Mouse (Mus musculus) MEL (cell line): ENCODE measurements at regions not wholly inside any gene's neighbourhood (a gene's known extent, or its start where the extent isn't known, plus 50 kb on each side); places are given as distances from the start of the nearest gene placed in this dataset.

Experiments
- DNase-seq: peaks from one replicate; pipeline ENCODE4 v3.0.0; 2011; ENCODE audit warnings: low read depth, low spot score
- H3K27ac ChIP-seq: 2 replicates; pipeline ENCODE4 v1.5.1; 2012; ENCODE audit warnings: low read depth, mild to moderate bottlenecking, control low read depth, low read length, moderate library complexity; ENCODE audit not compliant: control insufficient read depth
- H3K27me3 ChIP-seq, 2 experiments: fragments of 150-350 bp in 1 of 2; sonication (generic) in 1 of 2; 2 replicates each; pipeline ENCODE4 v1.6.1; 2012; ENCODE audit warnings: low read length in 2 of 2, mild to moderate bottlenecking in 2 of 2, improper control_type of control experiment in 1 of 2, moderate library complexity in 1 of 2; ENCODE audit not compliant: insufficient read depth in 2 of 2, control insufficient read depth in 1 of 2
- H3K36me3 ChIP-seq, 2 experiments: 2 replicates each; pipeline ENCODE4 v1.6.1; 2012 to 2014; ENCODE audit warnings: low read length in 2 of 2, improper control_type of control experiment in 1 of 2, inconsistent platforms in 1 of 2, mild to moderate bottlenecking in 1 of 2; ENCODE audit not compliant: insufficient read depth in 2 of 2, control insufficient read depth in 1 of 2
- H3K4me1 ChIP-seq, 2 experiments: fragments of 150-350 bp in 1 of 2; sonication (generic) in 1 of 2; 2 replicates each; pipeline ENCODE4 v1.6.1; 2012; ENCODE audit warnings: low read length in 2 of 2, improper control_type of control experiment in 1 of 2, mild to moderate bottlenecking in 1 of 2; ENCODE audit not compliant: insufficient read depth in 2 of 2, control insufficient read depth in 1 of 2
- H3K4me3 ChIP-seq, 2 experiments: fragments of 150-350 bp in 1 of 2; sonication (generic) in 1 of 2; 2 replicates each; pipeline ENCODE4 v1.5.1; 2012; ENCODE audit warnings: low read depth in 2 of 2, low read length in 2 of 2, mild to moderate bottlenecking in 2 of 2, moderate library complexity in 2 of 2, control low read depth in 1 of 2, improper control_type of control experiment in 1 of 2; ENCODE audit not compliant: control insufficient read depth in 1 of 2, insufficient read depth in 1 of 2
- H3K79me2 ChIP-seq: 2 replicates; pipeline ENCODE4 v1.6.1; 2012; ENCODE audit warnings: mild to moderate bottlenecking, low read length, moderate library complexity; ENCODE audit not compliant: control insufficient read depth, poor library complexity, insufficient read depth
- H3K9ac ChIP-seq: 2 replicates; pipeline ENCODE4 v1.6.1; 2012; ENCODE audit warnings: low read depth, mild to moderate bottlenecking, control low read depth, low read length, moderate library complexity; ENCODE audit not compliant: control insufficient read depth, poor library complexity, severe bottlenecking
- H3K9me3 ChIP-seq: fragments of 150-350 bp; sonication (generic); replicated peaks from 2 replicates; pipeline ENCODE4 v1.6.1; 2012; ENCODE audit warnings: mild to moderate bottlenecking, low read length, improper control_type of control experiment, moderate library complexity; ENCODE audit not compliant: insufficient read depth
- ELF1 ChIP-seq: IDR thresholded peaks from 2 replicates; pipeline ENCODE4 v1.6.1; 2014; ENCODE audit warnings: low read depth, mild to moderate bottlenecking, inconsistent platforms, low read length, improper control_type of control experiment, moderate library complexity
- ETS1 ChIP-seq: IDR thresholded peaks from 2 replicates; pipeline ENCODE4 v1.6.1; 2012; ENCODE audit warnings: low read depth, mild to moderate bottlenecking, inconsistent platforms, low read length, improper control_type of control experiment, moderate library complexity
- GATA1 ChIP-seq: IDR thresholded peaks from 2 replicates; pipeline ENCODE4 v1.6.1; 2011; ENCODE audit warnings: low read depth, low read length, improper control_type of control experiment
- JUND ChIP-seq: IDR thresholded peaks from 2 replicates; pipeline ENCODE4 v1.6.1; 2011; ENCODE audit warnings: low read depth, mild to moderate bottlenecking, improper control_type of control experiment, low read length
- KAT2A ChIP-seq: conservative IDR thresholded peaks from 2 replicates; pipeline ENCODE4 v1.6.1; 2012; ENCODE audit warnings: low read depth, low read length, improper control_type of control experiment, inconsistent platforms
- MAX ChIP-seq: IDR thresholded peaks from 2 replicates; pipeline ENCODE4 v1.6.1; 2011; ENCODE audit warnings: low read length, improper control_type of control experiment
- MYB ChIP-seq: IDR thresholded peaks from 2 replicates; pipeline ENCODE4 v1.6.1; 2011; ENCODE audit warnings: mild to moderate bottlenecking, low read depth, low read length, improper control_type of control experiment
- NELFE ChIP-seq: IDR thresholded peaks from 2 replicates; pipeline ENCODE4 v1.6.1; 2011; ENCODE audit warnings: low read depth, low read length, improper control_type of control experiment
- NRF1 ChIP-seq: IDR thresholded peaks from 2 replicates; pipeline ENCODE4 v1.6.1; 2014; ENCODE audit warnings: low read depth, mild to moderate bottlenecking, inconsistent platforms, low read length, improper control_type of control experiment, moderate library complexity; ENCODE audit not compliant: poor library complexity, insufficient read depth, severe bottlenecking
- POLR2A ChIP-seq, 2 experiments: IDR thresholded peaks; 2 replicates each; pipeline ENCODE4 v1.6.1; 2011 to 2012; ENCODE audit warnings: low read length in 2 of 2, mild to moderate bottlenecking in 2 of 2, control low read depth in 1 of 2, improper control_type of control experiment in 1 of 2, low read depth in 1 of 2, moderate library complexity in 1 of 2; ENCODE audit not compliant: control insufficient read depth in 1 of 2, insufficient read depth in 1 of 2, poor library complexity in 1 of 2
- POLR2AphosphoS2 ChIP-seq: IDR thresholded peaks from 2 replicates; pipeline ENCODE4 v1.6.1; 2011; ENCODE audit warnings: low read length, improper control_type of control experiment
- RAD21 ChIP-seq: IDR thresholded peaks from 2 replicates; pipeline ENCODE4 v1.6.1; 2011; ENCODE audit warnings: mild to moderate bottlenecking, low read depth, low read length, improper control_type of control experiment
- RCOR1 ChIP-seq: IDR thresholded peaks from 2 replicates; pipeline ENCODE4 v1.6.1; 2012; ENCODE audit warnings: low read depth, mild to moderate bottlenecking, inconsistent platforms, low read length, improper control_type of control experiment
- SIN3A ChIP-seq: IDR thresholded peaks from 2 replicates; pipeline ENCODE4 v1.6.1; 2012; ENCODE audit warnings: low read length, improper control_type of control experiment, inconsistent platforms
- TAL1 ChIP-seq: IDR thresholded peaks from 2 replicates; pipeline ENCODE4 v1.6.1; 2012; ENCODE audit warnings: mild to moderate bottlenecking, inconsistent platforms, low read length, moderate library complexity, mixed read lengths
- TBP ChIP-seq: IDR thresholded peaks from 2 replicates; pipeline ENCODE4 v1.8.0; 2011; ENCODE audit warnings: low read depth, low read length, improper control_type of control experiment
- TCF12 ChIP-seq: IDR thresholded peaks from 2 replicates; pipeline ENCODE4 v1.6.1; 2014; ENCODE audit warnings: low read depth, mild to moderate bottlenecking, inconsistent platforms, low read length, improper control_type of control experiment, moderate library complexity
- ZKSCAN1 ChIP-seq: IDR thresholded peaks from 2 replicates; pipeline ENCODE4 v1.6.1; 2012; ENCODE audit warnings: low read depth, mild to moderate bottlenecking, inconsistent platforms, low read length, improper control_type of control experiment, moderate library complexity
- ZNF384 ChIP-seq: IDR thresholded peaks from 2 replicates; pipeline ENCODE4 v1.6.1; 2012; ENCODE audit warnings: low read depth, mild to moderate bottlenecking, inconsistent platforms, low read length, improper control_type of control experiment

- no peak for TF ChIP-seq ZKSCAN1
- no peak for TF ChIP-seq SIN3A
- H3K4me3 ChIP-seq: no peak overlapping the region
- H3K9me3 ChIP-seq: no peaks in the 10 kb centered on the region
- H3K4me1 ChIP-seq: no peaks in the 10 kb centered on the region
- DNase-seq: no peak
- no peaks in the 10 kb centered on the region for H3K79me2 ChIP-seq
- no peak overlapping the region for H3K9ac ChIP-seq
- H3K27me3 ChIP-seq: no peaks in the 10 kb centered on the region
- no peak overlapping the region for H3K27ac ChIP-seq
- no peaks in the 10 kb centered on the region for H3K36me3 ChIP-seq
These were observed 78.2 kb upstream of the Dkk2 start for GRCm38 (mm10) chr3:132006912-132007311.

- no peaks in the 10 kb centered on the region for H3K36me3 ChIP-seq
- no peaks in the 10 kb centered on the region for H3K4me1 ChIP-seq
- TF ChIP-seq MAX (no peak), RAD21 (no peak), TAL1 (no peak), TBP (no peak), NELFE (no peak), ETS1 (no peak), KAT2A (no peak), NRF1 (no peak), ZNF384 (no peak), JUND (no peak)
- H3K9me3 ChIP-seq: no peaks in the 10 kb centered on the region
- no peaks in the 10 kb centered on the region for H3K79me2 ChIP-seq
- H3K27me3 ChIP-seq: no peaks in the 10 kb centered on the region
- H3K4me3 ChIP-seq: no peak overlapping the region
- H3K27ac ChIP-seq: no peak overlapping the region
- no peak for DNase-seq
- no peak overlapping the region for H3K9ac ChIP-seq
These were observed 77.7 kb upstream of the Dkk2 start for GRCm38 (mm10) chr3:132007356-132007755.

GRCm38 (mm10) chr3:132015205-132015604 lies 69.9 kb upstream of the Dkk2 start:
- TF ChIP-seq POLR2A (IDR thresholded peaks at IDR 0.05; ENCODE audit: control insufficient read depth in 1 of 2, insufficient read depth in 1 of 2, low read depth in 1 of 2, low read length in 2 of 2, poor library complexity in 1 of 2): no peak
- TF ChIP-seq ETS1: no peak
- no peak for TF ChIP-seq MYB
- no peak for TF ChIP-seq TCF12
- TF ChIP-seq POLR2AphosphoS2: no peak
- TF ChIP-seq RCOR1: no peak
- TF ChIP-seq ELF1: no peak
- no peak for TF ChIP-seq GATA1
- H3K4me1 ChIP-seq: no peaks in the 10 kb centered on the region
- no peaks in the 10 kb centered on the region for H3K9me3 ChIP-seq
- DNase-seq: no peak
- H3K4me3 ChIP-seq: no peak overlapping the region
- H3K36me3 ChIP-seq: no peaks in the 10 kb centered on the region
- H3K79me2 ChIP-seq: no peaks in the 10 kb centered on the region
- no peak overlapping the region for H3K9ac ChIP-seq
- H3K27me3 ChIP-seq: no peaks in the 10 kb centered on the region
- H3K27ac ChIP-seq: no peak overlapping the region
